Mouse (Mus musculus): Measurements from ENCODE around the gene Ahcyl1. TPM values are rescaled to one million over a fixed set of nuclear protein-coding genes. Genes with fewer than 3 reads are reported as not detected.

Ahcyl1 gene
- total and polyA plus RNA-seq, 3 experiments = 31.3 to 83.4 (median 32.5) TPM

DNA sequence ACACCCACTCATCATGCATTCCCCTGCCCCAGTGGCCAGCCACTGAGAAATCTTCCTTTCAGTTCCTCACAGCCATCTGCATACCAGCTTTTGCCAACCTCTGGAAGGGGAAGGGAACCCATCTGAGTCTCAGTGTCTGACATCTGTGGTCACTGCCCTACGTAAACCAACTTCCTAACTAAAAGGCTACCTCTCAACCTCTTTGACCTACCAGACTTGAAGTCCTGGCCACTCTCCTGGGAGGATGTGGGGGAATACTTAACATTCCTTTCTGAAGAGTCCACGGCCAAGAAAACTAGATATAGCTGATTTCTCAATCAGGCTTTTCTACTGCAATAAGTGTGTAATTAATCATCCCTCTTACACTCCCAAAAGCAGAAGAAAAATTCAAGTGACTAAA is 9.8 kb upstream of the Ahcyl1 start:
- Histone ChIP-seq H3K9me3 (replicated peaks; ENCODE audit: low read length) (no peaks in the 10 kb centered on the region), H3K4me3 (replicated peaks in 1 of 3; ENCODE audit: low read depth in 2 of 3, low read length in 2 of 3, poor library complexity in 1 of 3) (no peak overlapping the region), H3K27ac (ENCODE audit: insufficient read depth, low read depth) (no peak overlapping the region), H3K4me1 (ENCODE audit: control insufficient read depth in 1 of 2, insufficient read depth in 2 of 2) (peaks cover 7 to 41% of the 10 kb centered on the region in 2 experiments), H3K9ac (ENCODE audit: insufficient read depth, low read depth) (no peak overlapping the region), H3K79me2 (replicated peaks; ENCODE audit: control insufficient read depth, extremely low read depth, insufficient read depth, poor library complexity, severe bottlenecking) (no peaks in the 10 kb centered on the region), H3K4me2 (ENCODE audit: insufficient read depth, low read depth, poor library complexity, severe bottlenecking) (no peak overlapping the region), H3K27me3 (replicated peaks) (no peaks in the 10 kb centered on the region), H3K36me3 (replicated peaks in 1 of 2; ENCODE audit: control insufficient read depth in 1 of 2, insufficient read depth in 1 of 2, low read length in 1 of 2) (no peaks in the 10 kb centered on the region)
- TF ChIP-seq MAFK (IDR thresholded peaks at IDR 0.05; ENCODE audit: insufficient replicate concordance, low read length) = 0 out of 2 replicates have a peak, but pooled peaks have one; percentile 18
- peak; percentile 77 for TF ChIP-seq EP300 (IDR thresholded peaks at IDR 0.05; ENCODE audit: low read length)
- peak; percentile 38 for TF ChIP-seq ETS1 (conservative IDR thresholded peaks at IDR 0.05; ENCODE audit: low read depth, low read length)
- TF ChIP-seq IRF4 (IDR thresholded peaks at IDR 0.05; ENCODE audit: low read depth, low read length) = no peak
- TF ChIP-seq RAD21 (IDR thresholded peaks at IDR 0.05; ENCODE audit: low read depth, low read length) = no peak
- no peak for TF ChIP-seq USF1 (IDR thresholded peaks at IDR 0.05; ENCODE audit: low read depth, low read length)
- no peak for TF ChIP-seq RCOR1 (conservative IDR thresholded peaks at IDR 0.05; ENCODE audit: low read depth, low read length)
- no peak for TF ChIP-seq POLR2AphosphoS2 (IDR thresholded peaks at IDR 0.05; ENCODE audit: low read depth, low read length)
- dilution Hi-C loops (cut with MboI; ENCODE audit: extremely low pct_ligation_motif_present, extremely low pct_unique_long_range_greater_than_20kb, low sequenced_read_pairs) (no loop called here), in situ Hi-C loops (cut with MboI; ENCODE audit: low pct_ligation_motif_present, low pct_unique_long_range_greater_than_20kb, low sequenced_read_pairs) (loop anchor here (10.0 kb wide), 1 partner anchor 49 kb away; no protein-coding TSS in a partner anchor)
- DNase-seq (ENCODE audit: extremely low read depth) = peak; percentile 30

DNA sequence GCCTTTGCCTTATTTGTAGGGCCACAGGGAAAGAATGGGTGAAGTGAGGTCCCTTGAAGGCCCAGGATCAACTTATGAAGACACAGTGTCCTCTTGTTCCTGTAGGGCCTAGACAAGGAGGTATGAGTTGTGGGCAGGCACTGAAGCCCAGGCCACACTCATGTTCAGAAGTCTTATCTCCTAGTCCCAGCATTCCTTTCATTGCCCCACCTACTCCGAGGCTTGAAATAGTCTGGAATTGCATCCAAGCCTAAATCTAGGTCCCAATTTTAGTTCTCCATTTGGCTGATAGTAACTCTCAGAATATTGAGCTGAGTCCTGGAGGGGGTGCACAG is 8.0 kb upstream of the Ahcyl1 start:
- Histone ChIP-seq H3K9ac (ENCODE audit: insufficient read depth, low read depth) (no peak overlapping the region), H3K27me3 (replicated peaks) (no peaks in the 10 kb centered on the region), H3K9me3 (replicated peaks; ENCODE audit: low read length) (no peaks in the 10 kb centered on the region), H3K36me3 (replicated peaks in 1 of 2; ENCODE audit: control insufficient read depth in 1 of 2, insufficient read depth in 1 of 2, low read length in 1 of 2) (no peaks in the 10 kb centered on the region), H3K4me1 (ENCODE audit: control insufficient read depth in 1 of 2, insufficient read depth in 2 of 2) (peaks cover 7 to 43% of the 10 kb centered on the region in 2 experiments), H3K79me2 (replicated peaks; ENCODE audit: control insufficient read depth, extremely low read depth, insufficient read depth, poor library complexity, severe bottlenecking) (no peaks in the 10 kb centered on the region), H3K27ac (ENCODE audit: insufficient read depth, low read depth) (no peak overlapping the region), H3K4me2 (ENCODE audit: insufficient read depth, low read depth, poor library complexity, severe bottlenecking) (no peak overlapping the region), H3K4me3 (replicated peaks in 1 of 3; ENCODE audit: low read depth in 2 of 3, low read length in 2 of 3, poor library complexity in 1 of 3) (no peak overlapping the region)
- no peak for DNase-seq (ENCODE audit: extremely low read depth)
- in situ Hi-C loops (cut with MboI; ENCODE audit: low pct_ligation_motif_present, low pct_unique_long_range_greater_than_20kb, low sequenced_read_pairs) (loop anchor here (10.0 kb wide), 1 partner anchor 50 kb away; no protein-coding TSS in a partner anchor), dilution Hi-C loops (cut with MboI; ENCODE audit: extremely low pct_ligation_motif_present, extremely low pct_unique_long_range_greater_than_20kb, low sequenced_read_pairs) (no loop called here)
- no peak for TF ChIP-seq MYC (IDR thresholded peaks at IDR 0.05; ENCODE audit: low read depth, low read length)

DNA sequence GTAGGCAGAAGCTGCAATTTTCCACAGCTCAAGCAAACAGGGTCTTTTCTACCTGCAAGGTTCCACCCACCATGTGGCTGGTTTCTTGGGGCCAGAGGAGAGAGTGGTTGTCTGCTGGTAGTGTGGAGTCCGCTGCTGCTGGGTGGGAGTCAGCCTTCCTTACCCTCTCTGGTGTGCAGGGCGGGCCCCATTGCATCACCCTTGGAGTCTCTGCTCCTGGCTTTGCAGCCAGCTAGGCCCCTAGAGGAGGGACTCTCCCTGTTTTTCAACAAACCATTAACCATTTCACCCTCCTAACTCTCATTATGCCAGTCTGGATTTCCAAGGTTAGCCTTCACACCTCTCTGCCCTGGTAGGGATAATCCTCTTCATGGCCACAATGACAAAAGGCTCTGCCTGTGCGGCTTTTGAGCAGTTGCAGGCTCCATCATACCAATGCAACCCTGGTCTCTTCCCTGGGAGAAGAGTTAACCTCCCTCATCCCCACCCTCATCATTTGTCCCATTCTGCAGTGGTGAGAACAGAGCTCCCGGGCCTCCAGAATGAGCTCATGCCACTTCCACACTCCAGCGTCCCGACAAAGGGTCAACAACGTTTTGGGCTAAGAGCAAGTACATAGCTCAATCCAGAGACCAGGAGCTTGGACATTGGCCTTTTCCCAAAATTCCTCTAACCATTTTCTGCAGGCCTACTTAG is 7.5 kb upstream of the Ahcyl1 start:
- Histone ChIP-seq H3K27ac (ENCODE audit: insufficient read depth, low read depth) (no peak overlapping the region), H3K79me2 (replicated peaks; ENCODE audit: control insufficient read depth, extremely low read depth, insufficient read depth, poor library complexity, severe bottlenecking) (no peaks in the 10 kb centered on the region), H3K9ac (ENCODE audit: insufficient read depth, low read depth) (no peak overlapping the region), H3K4me3 (replicated peaks in 1 of 3; ENCODE audit: low read depth in 2 of 3, low read length in 2 of 3, poor library complexity in 1 of 3) (no peak overlapping the region), H3K4me1 (ENCODE audit: control insufficient read depth in 1 of 2, insufficient read depth in 2 of 2) (peaks cover 7 to 43% of the 10 kb centered on the region in 2 experiments), H3K27me3 (replicated peaks) (no peaks in the 10 kb centered on the region), H3K36me3 (replicated peaks in 1 of 2; ENCODE audit: control insufficient read depth in 1 of 2, insufficient read depth in 1 of 2, low read length in 1 of 2) (no peaks in the 10 kb centered on the region), H3K9me3 (replicated peaks; ENCODE audit: low read length) (no peaks in the 10 kb centered on the region), H3K4me2 (ENCODE audit: insufficient read depth, low read depth, poor library complexity, severe bottlenecking) (no peak overlapping the region)
- dilution Hi-C loops (cut with MboI; ENCODE audit: extremely low pct_ligation_motif_present, extremely low pct_unique_long_range_greater_than_20kb, low sequenced_read_pairs) = no loop called here
- in situ Hi-C loops (cut with MboI; ENCODE audit: low pct_ligation_motif_present, low pct_unique_long_range_greater_than_20kb, low sequenced_read_pairs) = loop anchor here (10.0 kb wide), 1 partner anchor 51 kb away; no protein-coding TSS in a partner anchor
- no peak for DNase-seq (ENCODE audit: extremely low read depth)
- TF ChIP-seq E2F4 (IDR thresholded peaks at IDR 0.05; ENCODE audit: insufficient replicate concordance, low read depth, low read length) (no peak), MXI1 (IDR thresholded peaks at IDR 0.05; ENCODE audit: low read depth, low read length) (no peak), POLR2A (IDR thresholded peaks at IDR 0.05; ENCODE audit: low read depth, low read length) (no peak), GABPA (IDR thresholded peaks at IDR 0.05; ENCODE audit: insufficient replicate concordance, low read depth, low read length) (no peak), ZKSCAN1 (IDR thresholded peaks at IDR 0.05; ENCODE audit: borderline replicate concordance, low read depth, low read length) (no peak), TBP (conservative IDR thresholded peaks at IDR 0.05; ENCODE audit: low read depth, low read length) (no peak), RCOR1 (conservative IDR thresholded peaks at IDR 0.05; ENCODE audit: low read depth, low read length) (no peak), ZMIZ1 (IDR thresholded peaks at IDR 0.05; ENCODE audit: low read depth, low read length) (no peak), MAZ (IDR thresholded peaks at IDR 0.05; ENCODE audit: low read depth, low read length) (no peak), ZC3H11A (IDR thresholded peaks at IDR 0.05; ENCODE audit: low read depth, low read length) (no peak), SIN3A (IDR thresholded peaks at IDR 0.05; ENCODE audit: low read length) (no peak), EP300 (IDR thresholded peaks at IDR 0.05; ENCODE audit: low read length) (no peak), POLR2AphosphoS2 (IDR thresholded peaks at IDR 0.05; ENCODE audit: low read depth, low read length) (no peak), MAX (IDR thresholded peaks at IDR 0.05; ENCODE audit: low read length) (no peak), HCFC1 (IDR thresholded peaks at IDR 0.05; ENCODE audit: low read depth, low read length) (no peak), NRF1 (IDR thresholded peaks at IDR 0.05; ENCODE audit: low read depth, low read length) (no peak), USF1 (IDR thresholded peaks at IDR 0.05; ENCODE audit: low read depth, low read length) (no peak), ETS1 (conservative IDR thresholded peaks at IDR 0.05; ENCODE audit: low read depth, low read length) (no peak), USF2 (conservative IDR thresholded peaks at IDR 0.05; ENCODE audit: low read depth, low read length) (no peak), UBTF (IDR thresholded peaks at IDR 0.05; ENCODE audit: low read depth, low read length) (no peak)
